Mouse (Mus musculus): ENCODE measurements around the gene Wnt7b. TPM values are rescaled to one million over a fixed set of nuclear protein-coding genes. Genes with fewer than 3 reads are reported as not detected.
A peak's percentile ranks its signal among the peaks of the same experiment; 100 is the strongest.

Gene Wnt7b
- polyA plus RNA-seq, 1 experiment from 2014 or later = 85.1 TPM

- 73% methylated on average over 2 of the region's 2 CpGs for WGBS
- Histone ChIP-seq H3K4me3 (ENCODE audit: low read depth, low read length) (no peak overlapping the region), H3K36me3 (ENCODE audit: control insufficient read depth, insufficient read depth, low read length) (no peaks in the 10 kb centered on the region; the same call in 1 of the 2 replicates), H3K4me1 (ENCODE audit: control insufficient read depth, insufficient read depth, low read length) (peaks cover 17% of the 10 kb centered on the region; the same call in 1 of the 2 replicates), H3K9ac (ENCODE audit: low read length) (no peak overlapping the region), H3K27ac (ENCODE audit: low read depth, low read length) (no peak overlapping the region), H3K4me2 (ENCODE audit: low read depth) (no peak overlapping the region), H3K9me3 (ENCODE audit: control insufficient read depth, low read length) (no peaks in the 10 kb centered on the region), H3K27me3 (ENCODE audit: control insufficient read depth, insufficient read depth, low read length) (no peaks in the 10 kb centered on the region)
- ATAC-seq (ENCODE audit: insufficient read depth, low FRiP score, low TSS enrichment) = no peak
- DNase-seq (ENCODE audit: low spot score) = no peak
These were observed 13.0 kb downstream of the Wnt7b start for GRCm38 (mm10) chr15:85569167-85569797.

GRCm38 (mm10) chr15:85568402-85568801 is 13.9 kb downstream of the Wnt7b start:
- no peaks in the 10 kb centered on the region for H3K9me3 ChIP-seq (ENCODE audit: control insufficient read depth, low read length)
- no peak overlapping the region for H3K4me3 ChIP-seq (ENCODE audit: low read depth, low read length)
- 81% methylated on average over 3 of the region's 3 CpGs for WGBS
- DNase-seq (ENCODE audit: low spot score) (no peak), ATAC-seq (ENCODE audit: insufficient read depth, low FRiP score, low TSS enrichment) (no peak)
- peaks cover 11% of the 10 kb centered on the region; the same call in 1 of the 2 replicates for H3K4me1 ChIP-seq (ENCODE audit: control insufficient read depth, insufficient read depth, low read length)
- no peak overlapping the region for H3K4me2 ChIP-seq (ENCODE audit: low read depth)
- no peaks in the 10 kb centered on the region; the same call in 1 of the 2 replicates for H3K36me3 ChIP-seq (ENCODE audit: control insufficient read depth, insufficient read depth, low read length)
- H3K27ac ChIP-seq (ENCODE audit: low read depth, low read length) = no peak overlapping the region
- H3K9ac ChIP-seq (ENCODE audit: low read length) = no peak overlapping the region
- no peaks in the 10 kb centered on the region for H3K27me3 ChIP-seq (ENCODE audit: control insufficient read depth, insufficient read depth, low read length)

- Histone ChIP-seq H3K27ac (ENCODE audit: low read depth, low read length) (no peak overlapping the region), H3K36me3 (ENCODE audit: control insufficient read depth, insufficient read depth, low read length) (no peaks in the 10 kb centered on the region; the same call in 1 of the 2 replicates), H3K4me1 (ENCODE audit: control insufficient read depth, insufficient read depth, low read length) (peaks cover 3% of the 10 kb centered on the region; the same call in 1 of the 2 replicates), H3K9me3 (ENCODE audit: control insufficient read depth, low read length) (no peaks in the 10 kb centered on the region), H3K4me2 (ENCODE audit: low read depth) (no peak overlapping the region), H3K9ac (ENCODE audit: low read length) (no peak overlapping the region), H3K4me3 (ENCODE audit: low read depth, low read length) (no peak overlapping the region), H3K27me3 (ENCODE audit: control insufficient read depth, insufficient read depth, low read length) (no peaks in the 10 kb centered on the region)
- 78% methylated on average over 5 of the region's 5 CpGs for WGBS
- ATAC-seq (ENCODE audit: insufficient read depth, low FRiP score, low TSS enrichment) = peak; percentile 35; the same call in 1 of the 2 replicates
- no peak for DNase-seq (ENCODE audit: low spot score)
These were observed 17.3 kb downstream of the Wnt7b start for GRCm38 (mm10) chr15:85564966-85565365.

GRCm38 (mm10) chr15:85564034-85564769 is 18.1 kb downstream of the Wnt7b start:
- H3K27me3 ChIP-seq (ENCODE audit: control insufficient read depth, insufficient read depth, low read length) = no peaks in the 10 kb centered on the region
- H3K9ac ChIP-seq (ENCODE audit: low read length) = no peak overlapping the region
- H3K4me2 ChIP-seq (ENCODE audit: low read depth) = no peak overlapping the region
- H3K9me3 ChIP-seq (ENCODE audit: control insufficient read depth, low read length) = no peaks in the 10 kb centered on the region
- peaks cover 3% of the 10 kb centered on the region; the same call in 1 of the 2 replicates for H3K4me1 ChIP-seq (ENCODE audit: control insufficient read depth, insufficient read depth, low read length)
- H3K27ac ChIP-seq (ENCODE audit: low read depth, low read length) = no peak overlapping the region
- WGBS = 90% methylated on average over 13 of the region's 13 CpGs
- no peak for ATAC-seq (ENCODE audit: insufficient read depth, low FRiP score, low TSS enrichment)
- no peak overlapping the region for H3K4me3 ChIP-seq (ENCODE audit: low read depth, low read length)
- no peak for DNase-seq (ENCODE audit: low spot score)
- no peaks in the 10 kb centered on the region; the same call in 1 of the 2 replicates for H3K36me3 ChIP-seq (ENCODE audit: control insufficient read depth, insufficient read depth, low read length)

GRCm38 (mm10) chr15:85561953-85562352 is 20.3 kb downstream of the Wnt7b start:
- ATAC-seq (ENCODE audit: insufficient read depth, low FRiP score, low TSS enrichment) (no peak), DNase-seq (ENCODE audit: low spot score) (no peak)
- WGBS = 91% methylated on average over 12 of the region's 12 CpGs
- H3K27ac ChIP-seq (ENCODE audit: low read depth, low read length) = no peak overlapping the region
- H3K9ac ChIP-seq (ENCODE audit: low read length) = no peak overlapping the region
- no peaks in the 10 kb centered on the region for H3K36me3 ChIP-seq (ENCODE audit: control insufficient read depth, insufficient read depth, low read length)
- H3K4me3 ChIP-seq (ENCODE audit: low read depth, low read length) = no peak overlapping the region
- H3K4me1 ChIP-seq (ENCODE audit: control insufficient read depth, insufficient read depth, low read length) = peaks cover 3% of the 10 kb centered on the region; the same call in 1 of the 2 replicates
- no peaks in the 10 kb centered on the region for H3K9me3 ChIP-seq (ENCODE audit: control insufficient read depth, low read length)
- no peak overlapping the region for H3K4me2 ChIP-seq (ENCODE audit: low read depth)
- H3K27me3 ChIP-seq (ENCODE audit: control insufficient read depth, insufficient read depth, low read length) = no peaks in the 10 kb centered on the region

- WGBS = 83% methylated on average over 11 of the region's 11 CpGs
- H3K4me1 ChIP-seq (ENCODE audit: control insufficient read depth, insufficient read depth, low read length) = peaks cover 3% of the 10 kb centered on the region; the same call in 1 of the 2 replicates
These were observed 21.4 kb downstream of the Wnt7b start for GRCm38 (mm10) chr15:85560830-85561229.

GRCm38 (mm10) chr15:85558840-85559540 is 23.3 kb downstream of the Wnt7b start:
- WGBS = 92% methylated on average over 25 of the region's 25 CpGs
- H3K4me2 ChIP-seq (ENCODE audit: low read depth) = no peak overlapping the region

More at GRCm38 (mm10) chr15:85560830-85561229, 21.4 kb downstream of the Wnt7b start:
- H3K27me3 ChIP-seq (ENCODE audit: control insufficient read depth, insufficient read depth, low read length) = no peaks in the 10 kb centered on the region
- ATAC-seq (ENCODE audit: insufficient read depth, low FRiP score, low TSS enrichment) (no peak), DNase-seq (ENCODE audit: low spot score) (no peak)
- H3K27ac ChIP-seq (ENCODE audit: low read depth, low read length) = no peak overlapping the region
- H3K36me3 ChIP-seq (ENCODE audit: control insufficient read depth, insufficient read depth, low read length) = no peaks in the 10 kb centered on the region
- no peak overlapping the region for H3K4me2 ChIP-seq (ENCODE audit: low read depth)
- no peak overlapping the region for H3K4me3 ChIP-seq (ENCODE audit: low read depth, low read length)
- no peak overlapping the region for H3K9ac ChIP-seq (ENCODE audit: low read length)
- no peaks in the 10 kb centered on the region for H3K9me3 ChIP-seq (ENCODE audit: control insufficient read depth, low read length)

GRCm38 (mm10) chr15:85555799-85556198 is 26.5 kb downstream of the Wnt7b start:
- H3K27ac ChIP-seq (ENCODE audit: low read depth, low read length) = no peak overlapping the region
- ATAC-seq (ENCODE audit: insufficient read depth, low FRiP score, low TSS enrichment) (no peak), DNase-seq (ENCODE audit: low spot score) (no peak)
- H3K4me1 ChIP-seq (ENCODE audit: control insufficient read depth, insufficient read depth, low read length) = no peaks in the 10 kb centered on the region
- no peak overlapping the region for H3K4me3 ChIP-seq (ENCODE audit: low read depth, low read length)
- 72% methylated on average over 10 of the region's 10 CpGs for WGBS
- H3K9me3 ChIP-seq (ENCODE audit: control insufficient read depth, low read length) = no peaks in the 10 kb centered on the region
- H3K27me3 ChIP-seq (ENCODE audit: control insufficient read depth, insufficient read depth, low read length) = no peaks in the 10 kb centered on the region
- no peaks in the 10 kb centered on the region for H3K36me3 ChIP-seq (ENCODE audit: control insufficient read depth, insufficient read depth, low read length)
- H3K9ac ChIP-seq (ENCODE audit: low read length) = no peak overlapping the region
- H3K4me2 ChIP-seq (ENCODE audit: low read depth) = no peak overlapping the region

More at GRCm38 (mm10) chr15:85558840-85559540, 23.3 kb downstream of the Wnt7b start:
- Histone ChIP-seq H3K4me3 (ENCODE audit: low read depth, low read length) (no peak overlapping the region), H3K27me3 (ENCODE audit: control insufficient read depth, insufficient read depth, low read length) (no peaks in the 10 kb centered on the region), H3K4me1 (ENCODE audit: control insufficient read depth, insufficient read depth, low read length) (no peaks in the 10 kb centered on the region), H3K27ac (ENCODE audit: low read depth, low read length) (no peak overlapping the region), H3K36me3 (ENCODE audit: control insufficient read depth, insufficient read depth, low read length) (no peaks in the 10 kb centered on the region), H3K9ac (ENCODE audit: low read length) (no peak overlapping the region), H3K9me3 (ENCODE audit: control insufficient read depth, low read length) (no peaks in the 10 kb centered on the region)
- ATAC-seq (ENCODE audit: insufficient read depth, low FRiP score, low TSS enrichment) (no peak), DNase-seq (ENCODE audit: low spot score) (no peak)

All from neural tube, embryonic 11.5 days (tissue).